Mouse (Mus musculus): ENCODE results near the gene Arl15. TPM values are rescaled to one million over a fixed set of nuclear protein-coding genes. Genes with fewer than 3 reads are reported as not detected.

Arl15 gene
- polyA plus RNA-seq, 1 experiment, result 1.3 TPM

DNA sequence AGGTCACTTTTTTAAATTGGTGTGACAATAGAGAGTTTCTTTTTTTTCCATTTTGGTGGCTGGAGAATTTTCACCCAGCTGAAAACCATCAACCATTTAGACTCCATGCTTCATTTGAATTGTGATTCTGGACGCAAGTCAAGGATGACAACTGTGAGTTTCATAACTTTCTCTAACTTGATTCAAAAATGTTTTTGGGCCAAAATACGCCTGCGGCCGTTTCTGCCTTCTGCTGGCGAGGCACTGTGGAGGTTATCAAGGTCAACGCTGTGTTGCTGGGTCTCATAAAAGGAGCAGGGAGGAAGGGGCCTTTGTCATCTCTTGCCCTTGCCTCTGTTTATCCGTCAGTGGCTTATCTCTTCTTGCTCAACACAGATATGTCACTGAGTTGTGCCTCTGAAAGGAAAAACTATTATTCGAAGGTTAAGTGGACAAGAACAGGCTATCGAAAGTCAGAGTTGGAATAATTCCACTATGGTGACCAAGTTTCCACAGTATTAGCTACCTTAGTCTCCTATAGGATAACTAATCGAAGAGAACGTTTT lies 106.8 kb downstream of the Arl15 start:
- 84% methylated on average over 11 of the region's 11 CpGs for WGBS
- TF ChIP-seq CTCF (IDR thresholded peaks at IDR 0.05; ENCODE audit: extremely low read depth, insufficient read depth, insufficient read length, insufficient replicate concordance), result no peak
- TF ChIP-seq POLR2A (IDR thresholded peaks at IDR 0.05; ENCODE audit: low read depth, low read length), result no peak
- no peak overlapping the region for H3K27ac ChIP-seq (ENCODE audit: insufficient read depth, low read length)
- H3K36me3 ChIP-seq (ENCODE audit: control insufficient read depth, insufficient read depth, low read length), result no peaks in the 10 kb centered on the region
- no peak for DNase-seq (ENCODE audit: low read depth in 1 of 2, low spot score in 2 of 2)
- H3K4me3 ChIP-seq (ENCODE audit: extremely low read depth, insufficient read depth, insufficient read length), result no peak overlapping the region
- H3K4me1 ChIP-seq (ENCODE audit: control insufficient read depth, insufficient read depth, insufficient read length), result no peaks in the 10 kb centered on the region
- no peaks in the 10 kb centered on the region for H3K27me3 ChIP-seq (ENCODE audit: control insufficient read depth, insufficient read depth, low read length)

DNA sequence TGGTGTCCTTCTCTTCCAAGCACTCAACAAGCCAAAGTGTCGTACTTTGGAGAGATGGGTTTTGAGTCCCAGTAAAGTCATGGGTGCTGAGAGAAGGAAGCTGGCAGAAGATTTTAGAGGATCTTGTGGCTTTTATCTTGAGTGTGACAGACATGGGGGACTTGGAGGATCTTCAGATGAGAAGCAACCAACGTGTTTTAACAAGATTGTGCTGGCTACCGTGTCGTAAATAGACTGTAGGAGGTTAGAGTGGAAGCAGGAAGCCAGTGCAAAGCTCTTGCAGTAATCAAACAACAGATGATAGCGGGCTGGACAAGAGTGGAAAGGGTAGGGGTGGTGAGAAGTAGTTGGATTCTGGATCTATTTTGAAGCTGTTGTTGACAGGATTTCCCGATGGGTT lies 109.0 kb downstream of the Arl15 start:
- H3K27ac ChIP-seq (ENCODE audit: insufficient read depth, low read length), result no peak overlapping the region
- TF ChIP-seq CTCF (IDR thresholded peaks at IDR 0.05; ENCODE audit: extremely low read depth, insufficient read depth, insufficient read length, insufficient replicate concordance), result no peak
- TF ChIP-seq POLR2A (IDR thresholded peaks at IDR 0.05; ENCODE audit: low read depth, low read length), result no peak
- H3K36me3 ChIP-seq (ENCODE audit: control insufficient read depth, insufficient read depth, low read length), result no peaks in the 10 kb centered on the region
- DNase-seq (ENCODE audit: low read depth in 1 of 2, low spot score in 2 of 2), result no peak
- WGBS, result 80% methylated on average over 6 of the region's 6 CpGs
- no peaks in the 10 kb centered on the region for H3K27me3 ChIP-seq (ENCODE audit: control insufficient read depth, insufficient read depth, low read length)
- H3K4me1 ChIP-seq (ENCODE audit: control insufficient read depth, insufficient read depth, insufficient read length), result no peaks in the 10 kb centered on the region
- no peak overlapping the region for H3K4me3 ChIP-seq (ENCODE audit: extremely low read depth, insufficient read depth, insufficient read length)

DNA sequence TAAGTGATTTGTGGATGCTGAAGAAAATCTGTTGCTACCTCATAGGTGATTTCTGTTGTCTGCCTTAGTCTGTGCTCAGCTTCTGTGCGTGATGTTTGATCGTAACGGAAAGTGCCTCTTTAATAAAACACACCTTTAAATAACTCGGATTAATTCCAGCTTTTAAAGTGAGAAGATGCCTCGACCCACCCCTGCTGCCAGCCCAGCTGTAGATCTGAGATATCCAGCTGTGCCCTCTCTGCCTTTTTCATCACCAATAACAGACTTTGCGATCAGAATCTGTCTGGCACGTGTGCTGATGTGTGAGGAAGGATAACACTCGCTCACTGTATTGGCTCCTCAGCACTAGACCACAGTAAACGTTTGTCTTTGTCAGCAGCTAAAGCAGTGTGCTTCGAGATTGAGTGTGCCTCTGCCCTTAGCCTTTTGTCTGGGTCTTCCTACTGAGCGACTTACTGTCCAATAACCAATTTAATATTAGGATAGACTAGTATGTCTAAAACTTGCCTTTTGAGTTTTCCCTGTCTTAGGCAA lies 117.7 kb downstream of the Arl15 start:
- no peaks in the 10 kb centered on the region for H3K4me1 ChIP-seq (ENCODE audit: control insufficient read depth, insufficient read depth, insufficient read length)
- no peaks in the 10 kb centered on the region for H3K27me3 ChIP-seq (ENCODE audit: control insufficient read depth, insufficient read depth, low read length)
- H3K4me3 ChIP-seq (ENCODE audit: extremely low read depth, insufficient read depth, insufficient read length), result no peak overlapping the region
- H3K36me3 ChIP-seq (ENCODE audit: control insufficient read depth, insufficient read depth, low read length), result no peaks in the 10 kb centered on the region
- TF ChIP-seq CTCF (IDR thresholded peaks at IDR 0.05; ENCODE audit: extremely low read depth, insufficient read depth, insufficient read length, insufficient replicate concordance) (no peak), POLR2A (IDR thresholded peaks at IDR 0.05; ENCODE audit: low read depth, low read length) (no peak)
- WGBS, result 92% methylated on average over 11 of the region's 11 CpGs
- no peak overlapping the region for H3K27ac ChIP-seq (ENCODE audit: insufficient read depth, low read length)
- no peak for DNase-seq (ENCODE audit: low read depth in 1 of 2, low spot score in 2 of 2)

DNA sequence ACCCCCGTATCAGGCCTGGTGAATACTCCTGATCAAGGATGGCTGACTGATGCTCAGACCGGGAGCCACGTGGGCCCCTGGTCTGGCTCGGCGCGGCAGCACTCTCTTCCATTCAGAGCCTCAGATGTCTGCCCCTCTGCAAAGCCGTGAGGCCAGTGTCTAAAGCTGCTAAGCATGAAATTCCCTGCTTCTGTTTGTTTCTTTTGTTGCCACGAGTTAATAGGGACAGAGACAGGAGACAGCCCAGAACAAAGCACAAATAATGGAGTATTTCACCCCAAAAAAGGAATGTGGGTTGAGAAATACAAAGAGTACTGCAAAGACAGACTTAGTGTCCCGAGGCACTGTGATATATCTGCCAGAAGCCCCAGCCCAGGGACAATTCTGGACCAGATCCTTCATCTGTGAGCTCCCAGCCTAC lies 120.3 kb downstream of the Arl15 start:
- DNase-seq (ENCODE audit: low read depth in 1 of 2, low spot score in 2 of 2), result no peak
- Histone ChIP-seq H3K27me3 (ENCODE audit: control insufficient read depth, insufficient read depth, low read length) (no peaks in the 10 kb centered on the region), H3K27ac (ENCODE audit: insufficient read depth, low read length) (no peak overlapping the region), H3K36me3 (ENCODE audit: control insufficient read depth, insufficient read depth, low read length) (no peaks in the 10 kb centered on the region), H3K4me1 (ENCODE audit: control insufficient read depth, insufficient read depth, insufficient read length) (no peaks in the 10 kb centered on the region), H3K4me3 (ENCODE audit: extremely low read depth, insufficient read depth, insufficient read length) (no peak overlapping the region)
- 94% methylated on average over 9 of the region's 9 CpGs for WGBS
- TF ChIP-seq POLR2A (IDR thresholded peaks at IDR 0.05; ENCODE audit: low read depth, low read length), result no peak
- TF ChIP-seq CTCF (IDR thresholded peaks at IDR 0.05; ENCODE audit: extremely low read depth, insufficient read depth, insufficient read length, insufficient replicate concordance), result no peak

DNA sequence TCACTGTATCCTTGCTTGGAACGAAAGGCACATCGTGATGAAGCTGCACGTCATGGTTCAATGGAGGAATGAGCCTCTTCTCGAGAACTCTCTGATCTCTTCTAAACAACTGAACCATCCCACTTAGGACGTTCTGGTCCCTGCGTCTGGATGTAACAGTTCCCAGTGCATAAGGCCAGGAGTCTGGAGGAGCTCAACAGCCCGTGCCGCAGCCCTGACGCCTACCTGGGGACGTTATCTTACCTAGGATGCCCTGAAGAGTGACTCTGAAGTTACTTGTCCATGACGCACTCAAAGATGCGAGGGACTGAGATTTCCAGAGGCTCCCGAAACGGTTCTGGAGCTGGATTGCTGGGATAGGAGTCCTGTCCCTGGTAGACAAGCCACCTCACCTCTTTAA lies 121.4 kb downstream of the Arl15 start:
- Histone ChIP-seq H3K27me3 (ENCODE audit: control insufficient read depth, insufficient read depth, low read length) (no peaks in the 10 kb centered on the region), H3K4me3 (ENCODE audit: extremely low read depth, insufficient read depth, insufficient read length) (no peak overlapping the region), H3K27ac (ENCODE audit: insufficient read depth, low read length) (no peak overlapping the region), H3K4me1 (ENCODE audit: control insufficient read depth, insufficient read depth, insufficient read length) (no peaks in the 10 kb centered on the region), H3K36me3 (ENCODE audit: control insufficient read depth, insufficient read depth, low read length) (no peaks in the 10 kb centered on the region)
- TF ChIP-seq POLR2A (IDR thresholded peaks at IDR 0.05; ENCODE audit: low read depth, low read length) (no peak), CTCF (IDR thresholded peaks at IDR 0.05; ENCODE audit: extremely low read depth, insufficient read depth, insufficient read length, insufficient replicate concordance) (no peak)
- WGBS, result 95% methylated on average over 14 of the region's 14 CpGs
- no peak for DNase-seq (ENCODE audit: low read depth in 1 of 2, low spot score in 2 of 2)

DNA sequence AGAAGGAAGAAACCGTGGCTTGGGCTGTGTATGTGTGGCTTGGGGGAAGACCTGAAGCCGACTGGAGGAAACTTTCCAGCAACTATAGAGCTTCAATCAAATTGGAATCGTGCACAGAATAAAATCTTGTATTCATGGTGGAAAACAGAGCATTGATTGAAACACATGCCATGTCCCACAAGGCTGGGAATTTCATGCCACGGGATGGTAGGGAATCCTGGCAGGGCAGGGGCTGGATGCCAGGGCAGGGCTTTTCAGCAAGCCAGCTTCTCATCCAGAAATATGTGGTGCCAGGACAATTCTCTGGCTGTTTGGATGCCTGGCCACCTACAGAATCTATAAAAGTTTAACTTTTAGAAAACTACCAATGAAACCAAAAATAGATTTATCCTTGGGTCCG lies 122.5 kb downstream of the Arl15 start:
- WGBS, result 90% methylated on average over 5 of the region's 5 CpGs
- DNase-seq (ENCODE audit: low read depth in 1 of 2, low spot score in 2 of 2), result no peak
- Histone ChIP-seq H3K36me3 (ENCODE audit: control insufficient read depth, insufficient read depth, low read length) (no peaks in the 10 kb centered on the region), H3K27me3 (ENCODE audit: control insufficient read depth, insufficient read depth, low read length) (no peaks in the 10 kb centered on the region), H3K4me1 (ENCODE audit: control insufficient read depth, insufficient read depth, insufficient read length) (no peaks in the 10 kb centered on the region), H3K27ac (ENCODE audit: insufficient read depth, low read length) (no peak overlapping the region), H3K4me3 (ENCODE audit: extremely low read depth, insufficient read depth, insufficient read length) (no peak overlapping the region)
- TF ChIP-seq CTCF (IDR thresholded peaks at IDR 0.05; ENCODE audit: extremely low read depth, insufficient read depth, insufficient read length, insufficient replicate concordance) (no peak), POLR2A (IDR thresholded peaks at IDR 0.05; ENCODE audit: low read depth, low read length) (no peak)

DNA sequence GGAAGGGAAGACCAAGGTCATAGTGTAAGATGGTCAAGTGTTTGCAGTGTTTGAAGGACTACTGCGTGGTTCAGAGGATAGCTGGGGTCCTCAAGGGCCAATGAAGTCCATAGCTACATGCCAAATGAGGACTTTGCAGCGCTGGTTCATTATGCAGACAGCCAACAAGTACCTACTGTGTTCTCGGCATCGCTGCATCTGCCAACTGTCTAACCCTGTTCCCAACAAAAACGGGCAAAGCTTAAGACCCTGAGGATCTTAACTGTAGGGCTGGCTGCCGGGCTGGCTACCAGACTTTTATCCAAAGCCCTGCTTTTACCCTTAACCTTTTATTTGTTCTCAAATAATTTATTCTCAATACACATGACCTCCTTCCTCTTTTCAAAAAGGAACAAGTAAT lies 123.1 kb downstream of the Arl15 start:
- Histone ChIP-seq H3K36me3 (ENCODE audit: control insufficient read depth, insufficient read depth, low read length) (no peaks in the 10 kb centered on the region), H3K4me3 (ENCODE audit: extremely low read depth, insufficient read depth, insufficient read length) (no peak overlapping the region), H3K27me3 (ENCODE audit: control insufficient read depth, insufficient read depth, low read length) (no peaks in the 10 kb centered on the region), H3K4me1 (ENCODE audit: control insufficient read depth, insufficient read depth, insufficient read length) (no peaks in the 10 kb centered on the region), H3K27ac (ENCODE audit: insufficient read depth, low read length) (no peak overlapping the region)
- WGBS, result 88% methylated on average over 6 of the region's 6 CpGs
- DNase-seq (ENCODE audit: low read depth in 1 of 2, low spot score in 2 of 2), result no peak
- TF ChIP-seq CTCF (IDR thresholded peaks at IDR 0.05; ENCODE audit: extremely low read depth, insufficient read depth, insufficient read length, insufficient replicate concordance) (no peak), POLR2A (IDR thresholded peaks at IDR 0.05; ENCODE audit: low read depth, low read length) (no peak)
